Mouse (Mus musculus) MEL (cell line): ENCODE data around the gene Ednra. TPM values are rescaled to one million over a fixed set of nuclear protein-coding genes. Genes with fewer than 3 reads are reported as not detected.

Source experiments
- DNase-seq: peaks from one replicate; pipeline ENCODE4 v3.0.0; 2011; ENCODE audit warnings: low read depth, low spot score
- H3K27ac ChIP-seq: 2 replicates; pipeline ENCODE4 v1.5.1; 2012; ENCODE audit warnings: low read depth, mild to moderate bottlenecking, control low read depth, low read length, moderate library complexity; ENCODE audit not compliant: control insufficient read depth
- H3K27me3 ChIP-seq, 2 experiments: fragments of 150-350 bp in 1 of 2; sonication (generic) in 1 of 2; 2 replicates each; pipeline ENCODE4 v1.6.1; 2012; ENCODE audit warnings: low read length in 2 of 2, mild to moderate bottlenecking in 2 of 2, improper control_type of control experiment in 1 of 2, moderate library complexity in 1 of 2; ENCODE audit not compliant: insufficient read depth in 2 of 2, control insufficient read depth in 1 of 2
- H3K36me3 ChIP-seq, 2 experiments: 2 replicates each; pipeline ENCODE4 v1.6.1; 2012 to 2014; ENCODE audit warnings: low read length in 2 of 2, improper control_type of control experiment in 1 of 2, inconsistent platforms in 1 of 2, mild to moderate bottlenecking in 1 of 2; ENCODE audit not compliant: insufficient read depth in 2 of 2, control insufficient read depth in 1 of 2
- H3K4me1 ChIP-seq, 2 experiments: fragments of 150-350 bp in 1 of 2; sonication (generic) in 1 of 2; 2 replicates each; pipeline ENCODE4 v1.6.1; 2012; ENCODE audit warnings: low read length in 2 of 2, improper control_type of control experiment in 1 of 2, mild to moderate bottlenecking in 1 of 2; ENCODE audit not compliant: insufficient read depth in 2 of 2, control insufficient read depth in 1 of 2
- H3K4me3 ChIP-seq, 2 experiments: fragments of 150-350 bp in 1 of 2; sonication (generic) in 1 of 2; 2 replicates each; pipeline ENCODE4 v1.5.1; 2012; ENCODE audit warnings: low read depth in 2 of 2, low read length in 2 of 2, mild to moderate bottlenecking in 2 of 2, moderate library complexity in 2 of 2, control low read depth in 1 of 2, improper control_type of control experiment in 1 of 2; ENCODE audit not compliant: control insufficient read depth in 1 of 2, insufficient read depth in 1 of 2
- H3K79me2 ChIP-seq: 2 replicates; pipeline ENCODE4 v1.6.1; 2012; ENCODE audit warnings: mild to moderate bottlenecking, low read length, moderate library complexity; ENCODE audit not compliant: control insufficient read depth, poor library complexity, insufficient read depth
- H3K9ac ChIP-seq: 2 replicates; pipeline ENCODE4 v1.6.1; 2012; ENCODE audit warnings: low read depth, mild to moderate bottlenecking, control low read depth, low read length, moderate library complexity; ENCODE audit not compliant: control insufficient read depth, poor library complexity, severe bottlenecking
- H3K9me3 ChIP-seq: fragments of 150-350 bp; sonication (generic); replicated peaks from 2 replicates; pipeline ENCODE4 v1.6.1; 2012; ENCODE audit warnings: mild to moderate bottlenecking, low read length, improper control_type of control experiment, moderate library complexity; ENCODE audit not compliant: insufficient read depth
- CHD1 ChIP-seq: IDR thresholded peaks from 2 replicates; pipeline ENCODE4 v1.6.1; 2012; ENCODE audit warnings: low read depth, mild to moderate bottlenecking, inconsistent platforms, low read length, improper control_type of control experiment
- CTCF ChIP-seq, 3 experiments: IDR thresholded peaks in 2 of 3; conservative IDR thresholded peaks in 1 of 3; 2 replicates each; pipeline ENCODE4 v1.5.1; 2011 to 2012; ENCODE audit warnings: low read length in 3 of 3, low read depth in 2 of 3, mild to moderate bottlenecking in 2 of 3, improper control_type of control experiment in 1 of 3, inconsistent platforms in 1 of 3, mixed read lengths in 1 of 3, moderate library complexity in 1 of 3; ENCODE audit not compliant: control insufficient read depth in 1 of 3, insufficient read depth in 1 of 3, poor library complexity in 1 of 3, severe bottlenecking in 1 of 3
- E2F4 ChIP-seq: IDR thresholded peaks from 2 replicates; pipeline ENCODE4 v1.6.1; 2011; ENCODE audit warnings: low read depth, low read length, improper control_type of control experiment, borderline replicate concordance
- ELF1 ChIP-seq: IDR thresholded peaks from 2 replicates; pipeline ENCODE4 v1.6.1; 2014; ENCODE audit warnings: low read depth, mild to moderate bottlenecking, inconsistent platforms, low read length, improper control_type of control experiment, moderate library complexity
- HCFC1 ChIP-seq: IDR thresholded peaks from 2 replicates; pipeline ENCODE4 v1.6.1; 2012; ENCODE audit warnings: low read depth, mild to moderate bottlenecking, inconsistent platforms, low read length, improper control_type of control experiment, moderate library complexity
- MAX ChIP-seq: IDR thresholded peaks from 2 replicates; pipeline ENCODE4 v1.6.1; 2011; ENCODE audit warnings: low read length, improper control_type of control experiment
- MEF2A ChIP-seq: IDR thresholded peaks from 2 replicates; pipeline ENCODE4 v1.6.1; 2014; ENCODE audit warnings: low read depth, mild to moderate bottlenecking, inconsistent platforms, low read length, improper control_type of control experiment; ENCODE audit not compliant: poor library complexity, insufficient replicate concordance, severe bottlenecking; ENCODE audit errors: extremely low read depth
- MXI1 ChIP-seq: IDR thresholded peaks from 2 replicates; pipeline ENCODE4 v1.6.1; 2011; ENCODE audit warnings: mild to moderate bottlenecking, low read depth, low read length, improper control_type of control experiment
- MYB ChIP-seq: IDR thresholded peaks from 2 replicates; pipeline ENCODE4 v1.6.1; 2011; ENCODE audit warnings: mild to moderate bottlenecking, low read depth, low read length, improper control_type of control experiment
- MYC ChIP-seq: IDR thresholded peaks from 2 replicates; pipeline ENCODE4 v1.6.1; 2011; ENCODE audit warnings: low read depth, mild to moderate bottlenecking, low read length, improper control_type of control experiment, moderate library complexity
- NRF1 ChIP-seq: IDR thresholded peaks from 2 replicates; pipeline ENCODE4 v1.6.1; 2014; ENCODE audit warnings: low read depth, mild to moderate bottlenecking, inconsistent platforms, low read length, improper control_type of control experiment, moderate library complexity; ENCODE audit not compliant: poor library complexity, insufficient read depth, severe bottlenecking
- POLR2AphosphoS2 ChIP-seq: IDR thresholded peaks from 2 replicates; pipeline ENCODE4 v1.6.1; 2011; ENCODE audit warnings: low read length, improper control_type of control experiment
- POLR2AphosphoS5 ChIP-seq: IDR thresholded peaks from 2 replicates; pipeline ENCODE4 v1.6.1; 2012; ENCODE audit warnings: low read depth, borderline replicate concordance, mild to moderate bottlenecking, inconsistent platforms, low read length, moderate library complexity, mixed read lengths
- TCF12 ChIP-seq: IDR thresholded peaks from 2 replicates; pipeline ENCODE4 v1.6.1; 2014; ENCODE audit warnings: low read depth, mild to moderate bottlenecking, inconsistent platforms, low read length, improper control_type of control experiment, moderate library complexity
- USF1 ChIP-seq: IDR thresholded peaks from 2 replicates; pipeline ENCODE4 v1.6.1; 2014; ENCODE audit warnings: low read depth, mild to moderate bottlenecking, inconsistent platforms, low read length, improper control_type of control experiment, moderate library complexity
- ZMIZ1 ChIP-seq: IDR thresholded peaks from 2 replicates; pipeline ENCODE4 v1.6.1; 2012; ENCODE audit warnings: low read depth, mild to moderate bottlenecking, inconsistent platforms, low read length, improper control_type of control experiment, moderate library complexity
- polyA plus RNA-seq, 2 experiments: library from polyadenylated mRNA; stranded (reverse) in 1 of 2; unstranded in 1 of 2; fragments of >175 nt in 1 of 2; fragments of >200 nt in 1 of 2; gene quantifications; 2 replicates each; pipeline versions ENCODE4 v1.2.1 to v1.2.4; 2012; ENCODE audit warnings: low replicate concordance in 2 of 2, low read depth in 1 of 2; ENCODE audit not compliant: insufficient read length in 2 of 2, insufficient read depth in 1 of 2, missing spikeins in 1 of 2
- total RNA-seq: library from RNA; depleted of rRNA; stranded (reverse); fragments of 300-350 nt; gene quantifications from 2 replicates; pipeline ENCODE4 v1.2.3, GENCODE M21; 2012

Gene Ednra
- total and polyA plus RNA-seq, 3 experiments, result not detected

DNA sequence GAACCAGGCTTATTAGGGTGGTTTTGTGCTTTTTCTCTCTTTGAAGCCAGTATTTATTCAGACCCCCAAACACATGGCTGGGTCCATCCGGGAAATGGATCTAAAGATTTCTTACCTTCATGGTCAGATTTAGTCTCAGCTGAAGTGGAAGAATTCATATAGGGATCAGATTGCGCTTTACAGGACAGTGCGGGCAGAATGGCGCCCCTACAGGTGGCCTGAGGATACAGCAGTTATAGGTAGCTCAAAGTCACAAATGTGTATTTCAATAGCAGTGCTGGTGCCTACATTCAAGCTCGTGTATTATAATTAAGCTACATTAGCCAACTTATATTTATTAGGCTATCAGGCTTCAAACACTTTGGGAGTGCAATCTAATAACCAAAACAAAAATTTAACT, 49.0 kb upstream of the Ednra start:
- H3K9me3 ChIP-seq, result no peaks in the 10 kb centered on the region
- H3K4me3 ChIP-seq, result no peak overlapping the region
- no peak overlapping the region for H3K27ac ChIP-seq
- no peaks in the 10 kb centered on the region; a peak in 1 of 4 replicates for H3K27me3 ChIP-seq
- TF ChIP-seq CTCF (IDR thresholded peaks at IDR 0.05 in 2 of 3, conservative IDR thresholded peaks at IDR 0.05 in 1 of 3; ENCODE audit: control insufficient read depth in 1 of 3, insufficient read depth in 1 of 3, low read depth in 2 of 3, low read length in 3 of 3, poor library complexity in 1 of 3, severe bottlenecking in 1 of 3) (peak; percentile 40 to 61 (median 40); a peak in 5 of 6 replicates), MXI1 (no peak)
- no peaks in the 10 kb centered on the region for H3K79me2 ChIP-seq
- peak; percentile 2 for DNase-seq
- no peaks in the 10 kb centered on the region for H3K36me3 ChIP-seq
- H3K9ac ChIP-seq, result no peak overlapping the region
- H3K4me1 ChIP-seq, result no peaks in the 10 kb centered on the region

DNA sequence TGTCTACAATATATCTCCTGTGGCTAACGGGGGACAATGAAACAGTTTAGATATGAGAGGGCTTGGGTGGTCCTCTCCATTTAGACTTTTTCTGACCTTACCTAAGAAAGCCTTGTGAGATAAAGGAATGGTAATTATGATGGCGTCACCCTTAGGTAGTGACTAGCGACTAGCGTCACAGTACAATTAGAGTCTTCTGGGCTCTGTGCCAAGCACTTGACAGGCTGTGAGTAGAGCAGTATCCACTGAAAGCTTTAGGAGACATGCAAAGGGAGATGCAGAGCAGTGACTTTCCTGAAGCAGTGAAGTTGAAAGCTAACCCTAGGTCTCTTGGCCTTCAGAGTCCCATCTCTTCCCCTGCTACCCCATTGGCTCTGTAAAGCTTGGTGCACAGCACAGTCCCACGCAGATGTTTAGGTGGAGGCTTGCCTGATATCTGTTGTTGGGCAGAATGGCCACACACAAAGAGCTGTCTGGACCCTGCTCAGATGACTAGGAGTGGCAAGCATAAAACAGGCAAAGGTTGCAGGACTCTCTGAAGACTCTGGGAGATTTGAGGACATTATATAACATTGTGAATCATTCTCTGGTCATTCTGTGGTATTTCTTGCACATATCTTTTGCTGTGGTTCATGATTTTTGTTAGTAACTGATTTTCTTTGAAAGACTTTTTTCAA, 48.1 kb upstream of the Ednra start:
- no peaks in the 10 kb centered on the region; a peak in 1 of 4 replicates for H3K27me3 ChIP-seq
- no peaks in the 10 kb centered on the region for H3K36me3 ChIP-seq
- TF ChIP-seq CHD1 (no peak), ELF1 (no peak), MXI1 (no peak), MEF2A (no peak), POLR2AphosphoS5 (no peak), ZMIZ1 (no peak), HCFC1 (no peak), USF1 (no peak), MAX (no peak), MYB (no peak), MYC (no peak), POLR2AphosphoS2 (no peak), E2F4 (no peak), NRF1 (no peak), TCF12 (no peak)
- DNase-seq, result no peak
- no peak overlapping the region for H3K27ac ChIP-seq
- H3K4me1 ChIP-seq, result no peaks in the 10 kb centered on the region
- H3K4me3 ChIP-seq, result no peak overlapping the region
- H3K9me3 ChIP-seq, result no peaks in the 10 kb centered on the region
- H3K9ac ChIP-seq, result no peak overlapping the region
- no peaks in the 10 kb centered on the region for H3K79me2 ChIP-seq
